Mouse (Mus musculus) forelimb bud, embryonic 11.5 days (tissue): ENCODE results near the gene Cnot3.
"Not testable (repeated sequence)": the region's sequence is repeated elsewhere in the genome, so short reads cannot be mapped to it uniquely, and the experiment has no call there.

Source experiments
- DNase-seq: peaks from one replicate; pipeline ENCODE4 v3.0.0-alpha.2; 2012; ENCODE audit warnings: low read depth, low spot score

Gene Cnot3

GRCm38 (mm10) chr7:3644672-3645487 is at the start of gene Cnot3:
Gene Cnot3, plus strand, starts transcription at chr7:3645268.
- peak; percentile 99 for DNase-seq

- DNase-seq: not testable (repeated sequence)
Measured at GRCm38 (mm10) chr7:3597755-3598154, 47.3 kb upstream of the Cnot3 start.

- DNase-seq: peak; percentile 75
Measured at GRCm38 (mm10) chr7:3601119-3601518, 43.9 kb upstream of the Cnot3 start.

- DNase-seq: no peak
Measured at GRCm38 (mm10) chr7:3606798-3607197, 38.3 kb upstream of the Cnot3 start.

- no peak for DNase-seq
Measured at GRCm38 (mm10) chr7:3607391-3607790, 37.7 kb upstream of the Cnot3 start.

- no peak for DNase-seq
Measured at GRCm38 (mm10) chr7:3608668-3609067, 36.4 kb upstream of the Cnot3 start.

- no peak for DNase-seq
Measured at GRCm38 (mm10) chr7:3609082-3609481, 36.0 kb upstream of the Cnot3 start.

GRCm38 (mm10) chr7:3610437-3610836 is 34.6 kb upstream of the Cnot3 start:
- DNase-seq: no peak

GRCm38 (mm10) chr7:3611006-3611405 is 34.1 kb upstream of the Cnot3 start:
- DNase-seq: no peak

- DNase-seq: no peak
Measured at GRCm38 (mm10) chr7:3614021-3614420, 31.0 kb upstream of the Cnot3 start.

GRCm38 (mm10) chr7:3616057-3616388 is 29.0 kb upstream of the Cnot3 start, which contains the start of gene Oscar:
Gene Oscar, minus strand, starts transcription at chr7:3616157.
- DNase-seq: no peak

GRCm38 (mm10) chr7:3616389-3617241 is 28.5 kb upstream of the Cnot3 start:
- DNase-seq: no peak

- DNase-seq: peak; percentile 89
Measured at GRCm38 (mm10) chr7:3617242-3617995, 27.6 kb upstream of the Cnot3 start, which contains the start of gene Ndufa3. Gene Ndufa3, plus strand, starts transcription at chr7:3617373.

GRCm38 (mm10) chr7:3629030-3629429 is 16.0 kb upstream of the Cnot3 start:
- no peak for DNase-seq

- DNase-seq: peak; percentile 96
Measured at GRCm38 (mm10) chr7:3629543-3630477, 15.3 kb upstream of the Cnot3 start, which contains the start of the genes Tfpt and Prpf31. Gene Tfpt, minus strand, starts transcription at chr7:3629929. Gene Prpf31, plus strand, starts transcription at chr7:3629985.

- no peak for DNase-seq
Measured at GRCm38 (mm10) chr7:3630478-3630815, 14.6 kb upstream of the Cnot3 start.

GRCm38 (mm10) chr7:3643412-3643811 is 1.7 kb upstream of the Cnot3 start:
- no peak for DNase-seq

- no peak for DNase-seq
Measured at GRCm38 (mm10) chr7:3643843-3644242, 1.2 kb upstream of the Cnot3 start.

- DNase-seq: no peak
Measured at GRCm38 (mm10) chr7:3644348-3644671, 758 bp upstream of the Cnot3 start.

GRCm38 (mm10) chr7:3645488-3646025 is 489 bp downstream of the Cnot3 start:
- no peak for DNase-seq

- no peak for DNase-seq
Measured at GRCm38 (mm10) chr7:3646188-3646587, 1.1 kb downstream of the Cnot3 start.
